Mouse (Mus musculus): ENCODE measurements at regions not wholly inside any gene's neighbourhood (a gene's known extent, or its start where the extent isn't known, plus 50 kb on each side); places are given as distances from the start of the nearest gene placed in this dataset.

- TF ChIP-seq CTCF (conservative IDR thresholded peaks at IDR 0.05; ENCODE audit: low read length) = no peak
- TF ChIP-seq NANOG (IDR thresholded peaks at IDR 0.05; ENCODE audit: borderline replicate concordance, low read length) = no peak
- no peak for TF ChIP-seq POU5F1 (IDR thresholded peaks at IDR 0.05; ENCODE audit: borderline replicate concordance, low read length)
Observed at GRCm38 (mm10) chr13:46129236-46129855, 144.2 kb upstream of the Stmnd1 start.
